Mouse (Mus musculus): ENCODE measurements around the gene AC161166.1.
"Not testable (repeated sequence)": the region's sequence is repeated elsewhere in the genome, so short reads cannot be mapped to it uniquely, and the experiment has no call there.

The AC161166.1 gene

GRCm38 (mm10) chr7:24485481-24485880 lies 26.8 kb downstream of the AC161166.1 start:
- no peak for DNase-seq

- DNase-seq = not testable (repeated sequence)
Observed at GRCm38 (mm10) chr7:24483291-24483690, 29.0 kb downstream of the AC161166.1 start.

DNA sequence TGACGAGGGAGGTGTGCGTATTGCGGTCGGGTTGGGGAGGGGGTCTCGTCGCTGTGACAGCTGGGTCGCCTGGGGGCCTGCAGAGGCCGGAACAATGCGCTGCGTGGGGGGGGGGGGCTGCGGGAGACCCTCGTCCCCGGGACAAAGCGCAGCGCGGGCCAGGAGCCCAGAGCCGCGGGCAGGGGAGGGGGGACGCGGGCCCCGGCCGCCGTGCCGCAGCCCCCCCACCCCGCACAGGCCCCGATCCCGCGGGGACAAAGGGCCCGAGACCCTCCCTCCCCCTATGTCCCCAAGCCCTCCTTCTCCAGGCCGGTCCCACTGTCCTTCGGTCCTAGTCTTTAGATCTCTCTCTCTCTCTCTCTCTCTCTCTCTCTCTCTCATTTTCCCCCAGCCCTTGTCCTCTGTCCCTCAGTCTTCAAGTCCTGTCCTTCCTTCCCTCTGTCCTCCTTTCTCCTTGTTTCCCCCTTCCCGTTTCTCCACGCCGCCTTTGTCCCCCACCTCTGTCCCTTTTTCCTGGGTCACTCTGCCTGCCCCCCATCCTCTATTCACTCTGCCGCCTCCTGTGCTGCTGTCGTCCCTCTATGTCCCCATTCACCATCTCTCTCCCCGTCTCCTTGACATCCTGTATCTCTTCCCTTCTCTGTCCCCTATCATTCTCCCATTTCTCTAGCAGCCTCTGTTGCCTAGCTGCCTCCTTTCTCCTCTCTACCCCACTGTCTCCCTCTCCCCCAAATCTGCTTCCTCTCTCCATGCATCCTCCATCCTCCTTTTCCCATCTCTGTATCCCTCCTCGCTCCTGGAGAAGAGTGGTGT lies 29.8 kb downstream of the AC161166.1 start:
- no peak for DNase-seq

DNA sequence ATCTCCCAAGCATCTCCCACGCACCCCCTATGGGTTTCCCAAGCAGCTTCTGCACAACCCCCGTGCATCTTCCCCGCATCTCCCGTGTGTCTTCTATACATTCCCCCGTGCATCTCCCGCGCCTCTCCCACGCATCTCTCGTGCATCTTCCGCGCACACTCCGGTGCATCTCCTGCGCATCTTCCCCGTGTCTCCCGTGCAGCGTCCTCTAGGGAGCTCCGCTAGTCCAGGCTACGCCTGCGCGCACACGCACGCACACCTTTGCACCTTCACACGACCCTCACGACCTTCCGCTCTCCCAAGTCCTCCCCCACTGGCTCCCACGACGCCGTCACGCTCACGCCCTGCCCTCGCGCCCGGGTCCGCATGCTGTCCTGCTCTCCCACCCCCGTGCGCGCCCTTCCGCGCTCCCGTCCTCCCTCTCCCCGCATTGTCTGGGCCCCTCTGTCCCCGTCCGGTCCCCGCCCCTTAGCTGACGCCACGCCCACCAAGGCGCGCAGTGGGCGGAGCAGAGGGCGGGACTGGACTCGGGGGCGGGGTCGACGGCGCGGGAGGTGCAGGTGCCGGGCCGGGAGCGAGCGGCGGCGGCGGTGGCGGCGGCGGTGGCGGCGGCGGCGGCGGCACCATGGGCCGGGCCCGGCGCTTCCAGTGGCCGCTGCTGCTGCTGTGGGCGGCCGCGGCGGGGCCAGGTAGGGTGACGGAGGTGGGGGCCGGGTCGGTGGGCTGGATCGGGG lies 30.6 kb downstream of the AC161166.1 start, which contains the start of gene Cadm4:
Gene Cadm4 (plus strand): TSS at position 550 of the 734 bp plus-strand sequence.
- peak; percentile 98 for DNase-seq

DNA sequence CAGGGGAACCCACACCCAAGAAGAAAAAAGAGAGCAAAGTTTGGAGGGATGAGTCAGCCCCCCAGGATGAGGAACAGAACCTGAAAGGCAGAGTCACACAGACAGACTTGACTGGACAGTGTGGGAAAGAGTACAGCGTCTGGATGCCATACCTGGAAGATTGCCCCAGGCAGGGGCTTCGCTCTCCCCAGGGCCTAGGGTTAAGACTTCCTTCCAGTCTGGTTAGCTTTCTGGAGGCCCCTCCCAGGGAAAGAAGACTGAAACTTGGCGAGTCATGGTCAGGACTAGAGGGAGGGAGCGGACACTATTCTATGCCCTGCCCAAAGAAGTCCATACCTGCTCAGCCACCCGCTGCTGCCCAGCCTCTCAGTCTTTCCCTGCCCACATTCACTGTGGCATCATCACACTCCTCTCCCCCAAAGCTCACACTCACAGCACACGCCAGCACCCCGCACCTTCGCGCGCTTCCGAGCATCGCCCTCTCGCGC lies 31.2 kb downstream of the AC161166.1 start:
- peak in 1 of 2 experiments; percentile 61 for DNase-seq

DNA sequence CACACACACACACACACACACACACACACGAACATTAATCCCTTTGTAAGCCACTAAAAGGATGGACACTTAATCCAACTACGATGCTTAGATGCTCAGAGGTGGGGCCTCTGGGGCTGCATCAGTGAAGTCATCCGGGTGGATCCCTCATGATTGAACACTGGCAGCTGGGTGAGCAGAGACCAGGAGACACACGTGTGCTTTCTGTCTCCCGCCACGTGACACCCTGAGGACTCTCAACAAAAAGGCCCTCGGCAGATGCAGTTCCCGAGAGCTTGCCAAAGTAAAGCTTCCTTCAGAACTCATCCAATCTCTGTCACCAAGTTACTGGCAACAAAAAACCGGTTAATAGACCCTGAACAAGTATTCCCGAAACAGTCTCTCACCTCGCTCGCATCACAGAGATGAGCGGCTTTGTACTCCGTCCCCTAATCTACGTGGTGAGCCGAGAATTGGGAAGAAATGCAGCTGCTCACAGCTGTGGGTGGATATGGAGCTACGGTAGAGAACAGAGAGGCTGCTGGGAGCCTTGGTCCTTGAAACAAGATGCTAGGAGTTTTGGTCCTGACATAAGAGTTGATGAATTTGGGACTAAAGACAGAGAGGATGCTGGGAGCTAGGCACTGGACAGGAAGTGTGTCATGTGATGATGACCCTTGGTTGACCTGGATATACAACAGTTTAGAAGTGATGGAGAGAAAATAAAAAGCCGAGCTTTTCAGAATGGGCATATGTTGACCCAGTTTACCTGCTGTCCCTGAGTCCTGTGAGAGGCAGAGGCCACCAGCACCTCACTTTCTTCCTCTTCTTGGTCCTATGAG lies 31.9 kb downstream of the AC161166.1 start:
- peak in 1 of 2 experiments; percentile 38 for DNase-seq

- no peak for DNase-seq
Observed at GRCm38 (mm10) chr7:24479685-24480084, 32.6 kb downstream of the AC161166.1 start.

GRCm38 (mm10) chr7:24478911-24479310 lies 33.3 kb downstream of the AC161166.1 start:
- no peak for DNase-seq

DNA sequence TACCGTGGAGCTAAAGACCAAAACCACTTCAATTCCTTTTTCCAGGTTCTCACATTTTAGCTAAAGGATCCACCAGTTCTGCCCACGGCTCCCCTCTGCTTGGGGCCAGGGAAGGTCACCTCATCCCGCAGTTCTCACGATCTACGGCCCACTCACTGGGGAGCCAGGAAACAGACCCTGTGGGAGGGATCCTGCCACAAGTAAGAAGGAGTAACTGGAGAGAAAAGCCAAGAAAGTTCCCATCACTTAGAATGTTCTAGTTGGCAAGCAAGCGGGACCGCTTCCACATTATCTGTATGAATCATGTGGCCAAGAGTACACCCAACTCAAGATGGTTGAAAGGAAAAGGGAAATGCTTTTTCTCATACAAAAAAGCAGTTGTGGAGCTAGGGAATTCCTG lies 35.4 kb downstream of the AC161166.1 start:
- DNase-seq = no peak

GRCm38 (mm10) chr7:24476338-24476737 lies 35.9 kb downstream of the AC161166.1 start:
- no peak for DNase-seq

- peak; percentile 69 to 75 for DNase-seq
Observed at GRCm38 (mm10) chr7:24474811-24475506, 37.3 kb downstream of the AC161166.1 start.

DNA sequence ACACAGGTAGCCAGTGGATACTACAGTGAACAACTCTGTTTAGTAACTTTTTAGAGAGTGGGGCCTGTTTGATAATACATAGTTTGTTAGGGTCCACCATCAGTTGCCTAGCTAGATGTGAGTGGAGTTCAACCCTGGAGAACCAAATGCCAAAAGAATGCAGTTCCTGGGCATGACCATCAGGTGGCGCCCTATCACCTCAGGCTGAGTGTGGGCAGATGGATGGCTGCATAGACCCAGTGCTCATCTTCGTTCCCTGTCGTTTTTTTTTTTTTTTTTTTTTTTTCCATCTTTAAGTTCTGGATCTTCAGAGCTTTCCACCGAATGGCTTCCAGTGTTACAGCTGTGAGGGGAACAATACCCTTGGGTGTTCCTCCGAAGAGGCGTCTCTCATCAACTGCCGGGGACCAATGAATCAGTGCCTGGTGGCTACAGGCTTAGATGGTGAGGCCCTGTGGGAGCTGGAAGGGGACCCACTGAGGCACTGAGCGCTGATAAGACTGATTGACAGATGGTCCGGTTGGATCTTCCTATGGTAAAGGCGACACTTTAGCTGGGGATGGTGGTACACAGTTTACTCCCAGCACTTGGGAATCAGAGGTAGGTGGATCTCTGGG lies 38.2 kb downstream of the AC161166.1 start:
- DNase-seq = peak; percentile 87 to 89

GRCm38 (mm10) chr7:24472937-24473336 lies 39.3 kb downstream of the AC161166.1 start:
- peak; percentile 51 to 67 for DNase-seq

- peak; percentile 47 to 51 for DNase-seq
Observed at GRCm38 (mm10) chr7:24472442-24472841, 39.8 kb downstream of the AC161166.1 start.

GRCm38 (mm10) chr7:24470356-24470755 lies 41.9 kb downstream of the AC161166.1 start:
- peak; percentile 37 to 54 for DNase-seq

DNA sequence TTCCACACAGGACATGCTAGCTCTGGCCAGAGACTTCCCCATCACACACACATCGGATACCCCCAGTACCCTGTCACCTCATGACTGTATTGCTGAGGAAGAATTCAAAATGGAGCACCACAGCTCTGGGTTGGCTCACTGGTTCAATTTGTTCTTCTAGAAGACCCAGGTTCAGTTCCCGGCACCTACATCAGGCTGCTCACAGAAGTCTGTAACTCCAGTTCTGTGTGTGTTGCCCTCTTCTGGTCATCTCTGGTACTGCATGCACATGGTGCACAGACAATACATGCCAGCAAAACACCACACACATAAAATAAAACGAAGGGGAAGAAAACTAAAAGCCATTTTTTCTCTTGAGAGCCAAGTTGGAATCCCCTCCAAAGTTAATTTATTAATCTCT lies 43.1 kb downstream of the AC161166.1 start:
- peak; percentile 36 to 53 for DNase-seq

- no peak for DNase-seq
Observed at GRCm38 (mm10) chr7:24467886-24468285, 44.4 kb downstream of the AC161166.1 start.

GRCm38 (mm10) chr7:24466835-24467234 lies 45.4 kb downstream of the AC161166.1 start:
- no peak for DNase-seq

DNA sequence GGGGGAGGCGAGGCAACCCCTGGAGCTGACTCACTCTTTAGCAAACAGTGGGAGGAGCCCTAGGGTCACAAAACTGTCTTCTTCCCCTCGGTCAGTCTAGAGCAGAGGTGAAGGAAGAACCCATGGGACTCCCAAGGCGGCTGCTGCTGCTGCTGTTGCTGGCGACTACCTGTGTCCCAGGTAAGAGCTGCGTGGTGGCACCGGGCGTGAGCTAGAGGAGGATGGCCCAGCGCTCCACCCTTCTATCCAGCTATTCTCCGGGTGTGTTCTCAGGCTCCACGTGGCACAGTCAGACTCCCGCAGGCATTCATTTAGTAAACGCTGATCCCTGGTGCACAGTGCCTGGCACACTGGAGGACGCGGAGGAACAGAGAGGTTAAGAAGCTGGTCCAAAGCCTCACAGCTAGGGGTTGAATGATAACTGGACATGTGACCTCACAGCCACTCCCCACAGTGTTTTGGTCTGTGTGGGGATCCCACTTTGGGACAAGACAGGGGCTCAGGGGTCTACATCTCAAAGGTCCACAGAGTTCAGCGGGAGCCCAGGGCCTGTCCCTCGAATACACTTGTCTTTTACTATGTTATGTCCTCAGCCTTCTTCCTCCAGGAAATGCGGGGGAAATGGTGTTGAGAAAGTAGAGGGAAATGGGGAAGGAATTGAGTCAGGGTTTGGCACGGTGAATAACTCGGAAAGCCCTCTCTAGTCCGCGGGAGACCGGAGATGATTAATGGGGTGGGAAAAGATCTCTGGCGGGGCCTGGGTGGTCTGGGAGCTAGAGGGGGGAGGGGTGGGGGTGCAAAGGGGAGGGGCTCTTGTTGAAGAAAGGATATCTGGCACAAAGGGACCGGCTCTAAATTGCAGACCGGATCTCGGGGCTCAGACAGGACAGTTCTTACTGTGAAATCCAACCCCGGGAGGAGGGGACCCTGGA lies 49.6 kb downstream of the AC161166.1 start, which contains the start of gene Plaur:
Gene Plaur (plus strand): TSS at position 97 of the 932 bp plus-strand sequence.
- no peak for DNase-seq

DNA sequence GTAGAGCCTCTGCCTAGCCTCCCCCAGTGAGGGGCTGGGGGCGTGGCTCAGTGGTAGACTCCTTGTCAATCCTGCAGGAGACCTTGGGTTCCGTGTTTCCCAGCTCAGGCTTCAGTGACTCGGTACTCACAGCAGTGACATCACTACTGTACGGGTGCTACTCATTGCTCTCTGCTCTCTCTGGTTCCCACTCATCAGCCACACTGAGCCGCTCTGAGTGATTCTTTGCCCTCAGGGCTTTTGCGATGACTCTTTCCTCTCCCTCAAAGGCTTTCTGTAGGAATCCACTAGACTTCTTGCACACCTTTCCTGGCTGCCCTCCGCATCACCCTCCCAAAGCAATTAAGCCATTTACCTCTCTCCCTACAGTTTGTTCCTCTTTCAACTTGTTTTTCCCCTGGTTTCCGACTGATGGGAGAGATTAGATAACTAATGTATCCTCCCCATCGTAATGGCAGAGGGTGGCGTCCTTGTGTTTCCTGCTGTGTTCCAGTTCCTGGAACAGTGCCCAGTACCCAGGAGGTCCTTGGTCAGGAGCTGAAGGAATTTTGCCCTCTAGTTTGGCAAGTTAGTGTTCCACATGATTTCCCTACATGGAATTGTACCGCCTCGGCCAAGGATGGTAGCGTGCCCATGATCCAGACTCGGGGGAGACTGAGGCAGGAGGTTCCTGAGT lies 50.7 kb downstream of the AC161166.1 start:
- DNase-seq = peak in 1 of 2 experiments; percentile 14
